Mouse (Mus musculus): ENCODE measurements around the gene Parp3. TPM values are rescaled to one million over a fixed set of nuclear protein-coding genes. Genes with fewer than 3 reads are reported as not detected.
A peak's percentile ranks its signal among the peaks of the same experiment; 100 is the strongest.

Parp3 gene
- polyA plus RNA-seq, 1 experiment = 46.8 TPM

GRCm38 (mm10) chr9:106436566-106436965 is 40.2 kb downstream of the Parp3 start:
- no peak overlapping the region for H3K4me3 ChIP-seq (ENCODE audit: insufficient read depth, low read depth, low read length)
- H3K27ac ChIP-seq (replicated peaks; ENCODE audit: low read depth, low read length) = no peak overlapping the region
- H3K4me1 ChIP-seq (ENCODE audit: control insufficient read depth, insufficient read depth, insufficient read length, low read length) = peaks cover 3% of the 10 kb centered on the region; the same call in 1 of the 2 replicates

GRCm38 (mm10) chr9:106433389-106433788 is 43.4 kb downstream of the Parp3 start:
- no peak overlapping the region for H3K4me3 ChIP-seq (ENCODE audit: insufficient read depth, low read depth, low read length)

GRCm38 (mm10) chr9:106430015-106430264 is 46.8 kb downstream of the Parp3 start:
- Histone ChIP-seq H3K4me3 (ENCODE audit: insufficient read depth, low read depth, low read length) (peak overlapping the region; percentile 85), H3K27ac (replicated peaks; ENCODE audit: low read depth, low read length) (peak overlapping the region; percentile 75), H3K4me1 (ENCODE audit: control insufficient read depth, insufficient read depth, insufficient read length, low read length) (peaks cover 4% of the 10 kb centered on the region; the same call in 1 of the 2 replicates)

More at GRCm38 (mm10) chr9:106433389-106433788, 43.4 kb downstream of the Parp3 start:
- Histone ChIP-seq H3K27ac (replicated peaks; ENCODE audit: low read depth, low read length) (no peak overlapping the region), H3K4me1 (ENCODE audit: control insufficient read depth, insufficient read depth, insufficient read length, low read length) (peaks cover 7% of the 10 kb centered on the region; the same call in 1 of the 2 replicates)

- peak within 1 kb of the TSS; percentile 85 for H3K4me3 ChIP-seq (ENCODE audit: insufficient read depth, low read depth, low read length)
- H3K4me1 ChIP-seq (ENCODE audit: control insufficient read depth, insufficient read depth, insufficient read length, low read length) = peaks cover 4% of the 10 kb centered on the region; the same call in 1 of the 2 replicates
- H3K27ac ChIP-seq (replicated peaks; ENCODE audit: low read depth, low read length) = peak within 1 kb of the TSS; percentile 80
These were observed 47.3 kb downstream of the Parp3 start, which contains the start of gene Rpl29 for GRCm38 (mm10) chr9:106429221-106430014. Gene Rpl29, plus strand, starts transcription at chr9:106429454.

- H3K4me1 ChIP-seq (ENCODE audit: control insufficient read depth, insufficient read depth, insufficient read length, low read length) = peaks cover 4% of the 10 kb centered on the region; the same call in 1 of the 2 replicates
- peak overlapping the region; percentile 84 for H3K4me3 ChIP-seq (ENCODE audit: insufficient read depth, low read depth, low read length)
- H3K27ac ChIP-seq (replicated peaks; ENCODE audit: low read depth, low read length) = peak overlapping the region; percentile 80
These were observed 48.0 kb downstream of the Parp3 start for GRCm38 (mm10) chr9:106428719-106429220.

GRCm38 (mm10) chr9:106421865-106422160 is 54.9 kb downstream of the Parp3 start:
- Histone ChIP-seq H3K4me1 (ENCODE audit: control insufficient read depth, insufficient read depth, insufficient read length, low read length) (0 out of 2 replicates have a peak, but pooled peaks cover 3% of the 10 kb centered on the region), H3K27ac (replicated peaks; ENCODE audit: low read depth, low read length) (no peak overlapping the region), H3K4me3 (ENCODE audit: insufficient read depth, low read depth, low read length) (peak overlapping the region; percentile 44)

GRCm38 (mm10) chr9:106421033-106421864 is 55.5 kb downstream of the Parp3 start:
- peak overlapping the region; percentile 44 for H3K4me3 ChIP-seq (ENCODE audit: insufficient read depth, low read depth, low read length)
- no peak overlapping the region for H3K27ac ChIP-seq (replicated peaks; ENCODE audit: low read depth, low read length)
- 0 out of 2 replicates have a peak, but pooled peaks cover 3% of the 10 kb centered on the region for H3K4me1 ChIP-seq (ENCODE audit: control insufficient read depth, insufficient read depth, insufficient read length, low read length)

- Histone ChIP-seq H3K4me1 (ENCODE audit: control insufficient read depth, insufficient read depth, insufficient read length, low read length) (0 out of 2 replicates have a peak, but pooled peaks cover 3% of the 10 kb centered on the region), H3K27ac (replicated peaks; ENCODE audit: low read depth, low read length) (no peak overlapping the region), H3K4me3 (ENCODE audit: insufficient read depth, low read depth, low read length) (no peak overlapping the region)
These were observed 56.1 kb downstream of the Parp3 start for GRCm38 (mm10) chr9:106420608-106421007.

Other genes with a start within 250 kb of the Parp3 start
- 452 and 504 TPM in 2 replicates for gene Alas1, start 228.3 kb downstream of the Parp3 start, polyA plus RNA-seq (2012; ENCODE audit: insufficient read depth, insufficient read length, missing spikeins)
- 9.4 and 12.7 TPM in 2 replicates for gene Poc1a, start 195.9 kb downstream of the Parp3 start, polyA plus RNA-seq (2012; ENCODE audit: insufficient read depth, insufficient read length, missing spikeins)
- 17.5 and 21.8 TPM in 2 replicates for gene Dusp7, start 108.3 kb downstream of the Parp3 start, polyA plus RNA-seq (2012; ENCODE audit: insufficient read depth, insufficient read length, missing spikeins)
- gene Rpl29, start 47.5 kb downstream of the Parp3 start, polyA plus RNA-seq (2012; ENCODE audit: insufficient read depth, insufficient read length, missing spikeins) = 143 and 152 TPM in 2 replicates
- gene Acy1, start 38.6 kb downstream of the Parp3 start, polyA plus RNA-seq (2012; ENCODE audit: insufficient read depth, insufficient read length, missing spikeins) = 3.6 and 6.1 TPM in 2 replicates
- 21.5 and 26.4 TPM in 2 replicates for gene Abhd14b, start 29.5 kb downstream of the Parp3 start, polyA plus RNA-seq (2012; ENCODE audit: insufficient read depth, insufficient read length, missing spikeins)
- gene Abhd14a, start 29.3 kb downstream of the Parp3 start, polyA plus RNA-seq (2012; ENCODE audit: insufficient read depth, insufficient read length, missing spikeins) = 12.8 and 12.9 TPM in 2 replicates
- gene Pcbp4, start 23.7 kb downstream of the Parp3 start, polyA plus RNA-seq (2012; ENCODE audit: insufficient read depth, insufficient read length, missing spikeins) = 12.8 and 14.5 TPM in 2 replicates
- gene Gpr62, start 11.0 kb downstream of the Parp3 start, polyA plus RNA-seq (2012; ENCODE audit: insufficient read depth, insufficient read length, missing spikeins) = not detected in 2 replicates
- gene Rrp9, start 986 bp downstream of the Parp3 start, polyA plus RNA-seq (2012; ENCODE audit: insufficient read depth, insufficient read length, missing spikeins) = 15.1 and 15.9 TPM in 2 replicates
- gene Iqcf1, start 23.0 kb upstream of the Parp3 start, polyA plus RNA-seq (2012; ENCODE audit: insufficient read depth, insufficient read length, missing spikeins) = not detected in 2 replicates
- gene Iqcf5, start 37.6 kb upstream of the Parp3 start, polyA plus RNA-seq (2012; ENCODE audit: insufficient read depth, insufficient read length, missing spikeins) = not detected in 2 replicates
- gene Iqcf3, start 84.7 kb upstream of the Parp3 start, polyA plus RNA-seq (2012; ENCODE audit: insufficient read depth, insufficient read length, missing spikeins) = not detected in 2 replicates
- not detected in 2 replicates for gene Iqcf4, start 94.0 kb upstream of the Parp3 start, polyA plus RNA-seq (2012; ENCODE audit: insufficient read depth, insufficient read length, missing spikeins)
- not detected in 2 replicates for gene Iqcf6, start 149.6 kb upstream of the Parp3 start, polyA plus RNA-seq (2012; ENCODE audit: insufficient read depth, insufficient read length, missing spikeins)
- gene Grm2, start 179.1 kb upstream of the Parp3 start, polyA plus RNA-seq (2012; ENCODE audit: insufficient read depth, insufficient read length, missing spikeins) = not detected in 2 replicates
- 61.1 and 85.1 TPM in 2 replicates for gene Tex264, start 209.0 kb upstream of the Parp3 start, polyA plus RNA-seq (2012; ENCODE audit: insufficient read depth, insufficient read length, missing spikeins)